Mouse (Mus musculus): ENCODE measurements at regions not wholly inside any gene's neighbourhood (a gene's known extent, or its start where the extent isn't known, plus 50 kb on each side); places are given as distances from the start of the nearest gene placed in this dataset.

DNA sequence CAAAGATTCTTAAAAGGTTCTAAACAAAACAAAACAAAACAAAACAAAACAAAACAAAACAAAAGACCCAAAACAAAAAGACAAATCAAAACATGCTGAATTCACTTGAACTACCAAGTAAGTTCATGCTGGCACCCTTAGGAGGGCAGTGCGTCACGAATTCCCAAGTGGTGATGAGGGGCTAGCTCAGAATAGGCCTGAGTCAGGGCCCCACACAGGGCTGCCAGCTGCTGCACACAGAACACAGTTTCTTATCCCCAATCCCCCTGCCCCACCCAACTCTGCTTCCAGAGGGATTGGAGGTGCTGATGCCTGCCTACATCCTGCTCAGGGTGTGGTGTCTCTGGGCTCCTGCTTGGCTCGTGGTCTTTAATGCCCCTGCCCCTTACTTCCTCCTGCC is 80.3 kb upstream of the Lrpap1 start:
- DNase-seq (ENCODE audit: low spot score) (no peak), ATAC-seq (ENCODE audit: low read depth) (no peak)
- Histone ChIP-seq H3K4me3 (ENCODE audit: low read depth, low read length) (no peak overlapping the region), H3K9ac (ENCODE audit: low read depth, low read length) (no peak overlapping the region), H3K36me3 (ENCODE audit: control insufficient read depth, insufficient read depth, low read length) (no peaks in the 10 kb centered on the region), H3K9me3 (ENCODE audit: control insufficient read depth, low read length) (no peaks in the 10 kb centered on the region), H3K4me2 (ENCODE audit: low read depth, low read length) (no peak overlapping the region), H3K27me3 (replicated peaks; ENCODE audit: control insufficient read depth, insufficient read depth, low read length) (no peaks in the 10 kb centered on the region), H3K27ac (replicated peaks; ENCODE audit: low read depth, low read length) (no peak overlapping the region), H3K4me1 (ENCODE audit: control insufficient read depth, insufficient read depth, low read length) (no peaks in the 10 kb centered on the region)
- 47% methylated on average over 3 of the region's 3 CpGs for WGBS

GRCm38 (mm10) chr5:35185289-35185688 is 79.7 kb upstream of the Lrpap1 start:
- H3K9me3 ChIP-seq (ENCODE audit: control insufficient read depth, low read length) = no peaks in the 10 kb centered on the region
- H3K9ac ChIP-seq (ENCODE audit: low read depth, low read length) = no peak overlapping the region
- DNase-seq (ENCODE audit: low spot score) (no peak), ATAC-seq (ENCODE audit: low read depth) (no peak)
- H3K4me2 ChIP-seq (ENCODE audit: low read depth, low read length) = no peak overlapping the region
- no peaks in the 10 kb centered on the region for H3K36me3 ChIP-seq (ENCODE audit: control insufficient read depth, insufficient read depth, low read length)
- H3K27me3 ChIP-seq (replicated peaks; ENCODE audit: control insufficient read depth, insufficient read depth, low read length) = no peaks in the 10 kb centered on the region
- H3K27ac ChIP-seq (replicated peaks; ENCODE audit: low read depth, low read length) = no peak overlapping the region
- H3K4me1 ChIP-seq (ENCODE audit: control insufficient read depth, insufficient read depth, low read length) = no peaks in the 10 kb centered on the region
- no peak overlapping the region for H3K4me3 ChIP-seq (ENCODE audit: low read depth, low read length)

DNA sequence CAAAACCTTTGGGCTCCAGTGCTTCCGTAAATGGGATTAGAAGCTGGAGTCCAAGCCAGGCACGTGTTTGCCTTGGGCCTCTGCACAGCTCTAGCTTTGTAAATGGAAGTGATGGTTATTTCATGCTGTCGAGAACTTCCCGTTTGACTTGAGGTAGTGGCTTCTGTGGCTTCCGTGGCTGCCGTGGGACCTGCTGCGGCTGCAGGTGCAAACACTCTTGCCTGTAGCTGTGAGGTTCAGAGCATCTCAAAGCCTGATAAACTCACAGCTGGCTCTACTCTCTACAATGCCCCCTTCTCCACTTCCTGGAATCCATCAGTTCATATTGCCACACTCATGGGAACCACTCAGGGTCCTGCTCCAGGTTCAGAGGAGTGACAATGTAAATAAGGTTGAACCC is 77.9 kb upstream of the Lrpap1 start:
- ATAC-seq (ENCODE audit: low read depth) = no peak
- Histone ChIP-seq H3K27ac (replicated peaks; ENCODE audit: low read depth, low read length) (no peak overlapping the region), H3K27me3 (replicated peaks; ENCODE audit: control insufficient read depth, insufficient read depth, low read length) (no peaks in the 10 kb centered on the region), H3K9me3 (ENCODE audit: control insufficient read depth, low read length) (no peaks in the 10 kb centered on the region), H3K4me2 (ENCODE audit: low read depth, low read length) (no peak overlapping the region), H3K9ac (ENCODE audit: low read depth, low read length) (no peak overlapping the region), H3K4me3 (ENCODE audit: low read depth, low read length) (no peak overlapping the region), H3K4me1 (ENCODE audit: control insufficient read depth, insufficient read depth, low read length) (no peaks in the 10 kb centered on the region), H3K36me3 (ENCODE audit: control insufficient read depth, insufficient read depth, low read length) (no peaks in the 10 kb centered on the region)
- WGBS = 76% methylated on average over 7 of the region's 7 CpGs
- no peak for DNase-seq (ENCODE audit: low spot score)

DNA sequence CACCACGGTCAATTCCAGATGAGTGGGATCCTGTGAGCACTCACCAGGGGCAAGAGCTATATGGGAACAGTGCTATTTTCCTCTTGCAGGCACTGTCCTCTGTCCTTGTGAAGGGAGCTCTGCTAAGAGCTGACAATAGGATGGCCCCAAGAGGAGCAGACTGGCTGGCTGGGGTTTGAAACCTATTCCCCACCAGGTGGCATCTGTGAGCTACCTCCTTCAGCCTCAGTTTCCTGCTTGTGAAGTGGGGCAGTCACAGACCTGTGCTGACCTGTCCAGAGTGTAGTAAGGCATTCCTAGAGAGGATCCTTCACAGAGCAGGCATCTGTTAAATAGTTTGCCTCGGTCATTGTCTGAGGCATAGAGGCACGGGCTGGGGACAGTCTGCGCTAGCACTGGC is 71.8 kb upstream of the Lrpap1 start:
- ATAC-seq (ENCODE audit: low read depth) = no peak
- Histone ChIP-seq H3K9me3 (ENCODE audit: control insufficient read depth, low read length) (no peaks in the 10 kb centered on the region), H3K4me1 (ENCODE audit: control insufficient read depth, insufficient read depth, low read length) (no peaks in the 10 kb centered on the region), H3K4me2 (ENCODE audit: low read depth, low read length) (no peak overlapping the region), H3K4me3 (ENCODE audit: low read depth, low read length) (no peak overlapping the region), H3K36me3 (ENCODE audit: control insufficient read depth, insufficient read depth, low read length) (no peaks in the 10 kb centered on the region), H3K27me3 (replicated peaks; ENCODE audit: control insufficient read depth, insufficient read depth, low read length) (no peaks in the 10 kb centered on the region), H3K9ac (ENCODE audit: low read depth, low read length) (no peak overlapping the region), H3K27ac (replicated peaks; ENCODE audit: low read depth, low read length) (no peak overlapping the region)
- WGBS = 61% methylated on average over 4 of the region's 4 CpGs
- no peak for DNase-seq (ENCODE audit: low spot score)

DNA sequence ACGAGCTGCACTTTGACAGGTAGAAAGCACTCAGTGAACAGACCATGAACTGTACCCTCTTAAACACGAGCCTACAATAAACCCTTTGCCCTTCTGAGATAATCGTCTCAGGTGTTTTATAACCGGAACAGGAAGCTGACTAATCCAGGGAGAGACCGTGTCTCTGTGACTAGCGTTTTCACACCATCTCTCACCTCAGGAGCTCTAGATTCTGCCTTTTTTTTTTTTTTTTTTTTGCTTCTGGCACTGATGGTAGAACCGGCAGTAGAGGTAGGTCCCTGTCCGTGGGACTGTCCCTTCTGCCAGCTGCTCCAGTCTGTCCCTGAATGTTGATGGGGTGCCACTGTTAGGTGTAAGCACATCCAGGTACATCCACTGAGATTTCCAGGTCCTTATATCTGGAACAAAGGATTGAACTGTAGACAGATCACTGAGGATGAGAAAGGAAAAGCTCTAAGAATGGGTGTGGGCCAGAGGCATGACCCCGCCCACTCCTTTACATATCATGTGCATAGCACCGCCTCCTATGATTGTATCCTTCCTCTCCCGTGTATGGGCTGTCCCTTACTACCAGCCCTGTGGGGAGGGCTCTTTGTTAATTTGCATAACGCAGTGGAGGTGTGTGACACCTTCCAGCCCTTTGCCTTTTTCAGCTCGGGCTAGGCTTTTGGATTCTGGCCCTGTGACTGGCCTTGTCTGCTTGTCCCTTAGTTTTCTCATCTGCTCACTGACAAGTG is 70.7 kb upstream of the Lrpap1 start:
- Histone ChIP-seq H3K4me2 (ENCODE audit: low read depth, low read length) (no peak overlapping the region), H3K27ac (replicated peaks; ENCODE audit: low read depth, low read length) (no peak overlapping the region), H3K4me3 (ENCODE audit: low read depth, low read length) (no peak overlapping the region), H3K36me3 (ENCODE audit: control insufficient read depth, insufficient read depth, low read length) (no peaks in the 10 kb centered on the region), H3K27me3 (replicated peaks; ENCODE audit: control insufficient read depth, insufficient read depth, low read length) (no peaks in the 10 kb centered on the region), H3K4me1 (ENCODE audit: control insufficient read depth, insufficient read depth, low read length) (no peaks in the 10 kb centered on the region), H3K9ac (ENCODE audit: low read depth, low read length) (no peak overlapping the region), H3K9me3 (ENCODE audit: control insufficient read depth, low read length) (no peaks in the 10 kb centered on the region)
- no peak for DNase-seq (ENCODE audit: low spot score)
- no peak for ATAC-seq (ENCODE audit: low read depth)
- 44% methylated on average over 13 of the region's 13 CpGs for WGBS

- 61% methylated on average over 4 of the region's 4 CpGs for WGBS
- Histone ChIP-seq H3K4me3 (ENCODE audit: low read depth, low read length) (no peak overlapping the region), H3K4me1 (ENCODE audit: control insufficient read depth, insufficient read depth, low read length) (no peaks in the 10 kb centered on the region), H3K9ac (ENCODE audit: low read depth, low read length) (no peak overlapping the region), H3K4me2 (ENCODE audit: low read depth, low read length) (no peak overlapping the region), H3K27ac (replicated peaks; ENCODE audit: low read depth, low read length) (no peak overlapping the region), H3K36me3 (ENCODE audit: control insufficient read depth, insufficient read depth, low read length) (no peaks in the 10 kb centered on the region), H3K9me3 (ENCODE audit: control insufficient read depth, low read length) (no peaks in the 10 kb centered on the region), H3K27me3 (replicated peaks; ENCODE audit: control insufficient read depth, insufficient read depth, low read length) (no peaks in the 10 kb centered on the region)
- ATAC-seq (ENCODE audit: low read depth) (no peak), DNase-seq (ENCODE audit: low spot score) (no peak)
These were observed 68.8 kb upstream of the Lrpap1 start for GRCm38 (mm10) chr5:35174318-35174717.

DNA sequence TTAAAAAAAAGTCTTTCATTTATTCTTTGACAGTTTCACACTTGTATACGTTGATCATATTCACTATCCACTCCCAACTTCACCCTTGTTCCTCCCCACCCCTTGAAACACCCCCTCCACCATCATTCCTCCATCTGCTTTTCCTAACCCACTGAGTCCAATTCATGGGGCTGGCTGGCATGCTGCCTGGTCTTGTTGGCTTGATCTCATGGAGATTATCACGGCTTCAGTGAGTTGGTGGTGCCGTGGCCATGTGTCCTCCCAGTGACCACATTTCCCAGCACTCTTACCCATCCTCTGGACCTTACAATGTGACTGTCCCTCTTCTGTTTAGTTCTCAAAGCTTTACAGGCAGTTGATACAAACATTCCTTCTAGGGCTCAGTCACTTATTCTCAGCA is 65.8 kb upstream of the Lrpap1 start:
- Histone ChIP-seq H3K9ac (ENCODE audit: low read depth, low read length) (no peak overlapping the region), H3K27ac (replicated peaks; ENCODE audit: low read depth, low read length) (no peak overlapping the region), H3K4me3 (ENCODE audit: low read depth, low read length) (no peak overlapping the region), H3K4me1 (ENCODE audit: control insufficient read depth, insufficient read depth, low read length) (no peaks in the 10 kb centered on the region), H3K27me3 (replicated peaks; ENCODE audit: control insufficient read depth, insufficient read depth, low read length) (no peaks in the 10 kb centered on the region), H3K9me3 (ENCODE audit: control insufficient read depth, low read length) (peaks cover 7% of the 10 kb centered on the region; the same call in 1 of the 2 replicates), H3K36me3 (ENCODE audit: control insufficient read depth, insufficient read depth, low read length) (no peaks in the 10 kb centered on the region), H3K4me2 (ENCODE audit: low read depth, low read length) (no peak overlapping the region)
- no peak for ATAC-seq (ENCODE audit: low read depth)
- no peak for DNase-seq (ENCODE audit: low spot score)
- WGBS = 71% methylated on average over 3 of the region's 3 CpGs

DNA sequence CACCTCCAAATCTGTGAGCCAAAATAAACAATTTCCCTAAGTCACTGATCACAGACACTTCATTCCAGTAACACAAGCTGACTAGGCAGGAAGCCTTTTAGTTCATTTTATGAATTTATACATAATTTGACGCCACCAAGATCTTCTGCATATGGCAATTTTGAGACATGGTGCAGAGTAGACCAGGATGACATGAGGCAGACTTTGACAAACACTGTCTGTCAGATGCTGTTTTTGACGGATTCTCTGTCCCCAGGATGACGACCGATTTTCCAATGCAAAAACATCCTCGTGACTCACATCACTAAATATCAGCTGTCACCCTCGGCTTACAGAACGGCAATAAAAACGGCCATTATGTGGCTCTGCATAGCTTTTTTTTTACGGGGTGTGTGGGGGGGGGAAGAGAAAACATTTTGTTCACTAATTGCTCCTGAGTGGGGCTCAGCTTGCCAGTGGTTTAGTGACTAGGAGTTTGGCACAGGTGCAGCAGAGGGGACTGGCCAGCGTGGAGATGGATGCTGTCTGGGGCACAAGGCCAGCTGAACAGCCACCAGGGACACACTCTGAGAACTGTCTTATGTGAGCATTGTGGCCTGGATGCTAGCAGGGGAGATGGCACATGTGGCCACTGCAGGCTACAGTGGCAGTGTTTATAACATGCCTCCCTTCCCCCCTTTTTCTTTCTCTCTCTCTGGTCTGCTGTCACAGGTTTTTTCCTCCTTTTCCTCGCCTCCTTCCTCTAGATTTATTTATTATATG is 65.0 kb upstream of the Lrpap1 start:
- DNase-seq (ENCODE audit: low spot score) = no peak
- no peaks in the 10 kb centered on the region for H3K27me3 ChIP-seq (replicated peaks; ENCODE audit: control insufficient read depth, insufficient read depth, low read length)
- no peak overlapping the region for H3K4me2 ChIP-seq (ENCODE audit: low read depth, low read length)
- no peak overlapping the region for H3K27ac ChIP-seq (replicated peaks; ENCODE audit: low read depth, low read length)
- WGBS = 79% methylated on average over 11 of the region's 11 CpGs
- H3K4me3 ChIP-seq (ENCODE audit: low read depth, low read length) = no peak overlapping the region
- H3K9me3 ChIP-seq (ENCODE audit: control insufficient read depth, low read length) = peaks cover 7% of the 10 kb centered on the region; the same call in 1 of the 2 replicates
- H3K9ac ChIP-seq (ENCODE audit: low read depth, low read length) = no peak overlapping the region
- no peak for ATAC-seq (ENCODE audit: low read depth)
- no peaks in the 10 kb centered on the region for H3K36me3 ChIP-seq (ENCODE audit: control insufficient read depth, insufficient read depth, low read length)
- H3K4me1 ChIP-seq (ENCODE audit: control insufficient read depth, insufficient read depth, low read length) = no peaks in the 10 kb centered on the region

All from embryonic facial prominence, embryonic 14.5 days (tissue).